Mouse (Mus musculus) cerebellum, postnatal 10 days (tissue): Measurements from ENCODE around the gene Tmem132b.

Source experiments
- DNase-seq, 2 experiments: peaks; one replicate each; pipeline ENCODE4 v3.0.0; 2021; ENCODE audit warnings: mixed read lengths in 2 of 2

Tmem132b gene

GRCm38 (mm10) chr5:125518640-125519039, 12.9 kb upstream of the Tmem132b start:
- DNase-seq = peak; percentile 59 to 62

GRCm38 (mm10) chr5:125520930-125521590, 10.5 kb upstream of the Tmem132b start:
- no peak for DNase-seq

- DNase-seq = no peak
These were observed 8.2 kb upstream of the Tmem132b start for GRCm38 (mm10) chr5:125523361-125523760.

- no peak for DNase-seq
These were observed 6.1 kb upstream of the Tmem132b start for GRCm38 (mm10) chr5:125525516-125525915.

GRCm38 (mm10) chr5:125526464-125526863, 5.1 kb upstream of the Tmem132b start:
- DNase-seq = peak; percentile 56 to 71

GRCm38 (mm10) chr5:125529109-125529508, 2.5 kb upstream of the Tmem132b start:
- peak; percentile 91 to 95 for DNase-seq

GRCm38 (mm10) chr5:125532191-125532544, 594 bp downstream of the Tmem132b start:
- DNase-seq = peak; percentile 52 to 78

GRCm38 (mm10) chr5:125532545-125533224, 1.1 kb downstream of the Tmem132b start:
- peak in 1 of 2 experiments; percentile 28 for DNase-seq

- no peak for DNase-seq
These were observed 1.8 kb downstream of the Tmem132b start for GRCm38 (mm10) chr5:125533225-125533900.

GRCm38 (mm10) chr5:125534168-125534610, 2.6 kb downstream of the Tmem132b start:
- DNase-seq = no peak

- no peak for DNase-seq
These were observed 3.2 kb downstream of the Tmem132b start for GRCm38 (mm10) chr5:125534611-125535324.

GRCm38 (mm10) chr5:125545090-125545489, 13.5 kb downstream of the Tmem132b start:
- no peak for DNase-seq

GRCm38 (mm10) chr5:125546293-125546692, 14.7 kb downstream of the Tmem132b start:
- DNase-seq = no peak

GRCm38 (mm10) chr5:125549750-125550489, 18.3 kb downstream of the Tmem132b start:
- DNase-seq = no peak

- DNase-seq = no peak
These were observed 24.2 kb downstream of the Tmem132b start for GRCm38 (mm10) chr5:125555732-125556131.

- DNase-seq = no peak
These were observed 31.9 kb downstream of the Tmem132b start for GRCm38 (mm10) chr5:125563492-125563891.

GRCm38 (mm10) chr5:125565725-125566124, 34.2 kb downstream of the Tmem132b start:
- no peak for DNase-seq

- no peak for DNase-seq
These were observed 36.9 kb downstream of the Tmem132b start for GRCm38 (mm10) chr5:125568457-125568856.

- DNase-seq = no peak
These were observed 40.4 kb downstream of the Tmem132b start for GRCm38 (mm10) chr5:125572011-125572410.

- no peak for DNase-seq
These were observed 43.3 kb downstream of the Tmem132b start for GRCm38 (mm10) chr5:125574886-125575285.

GRCm38 (mm10) chr5:125575866-125576265, 44.3 kb downstream of the Tmem132b start:
- no peak for DNase-seq

GRCm38 (mm10) chr5:125578661-125579060, 47.1 kb downstream of the Tmem132b start:
- DNase-seq = peak; percentile 22 to 54
